Mouse (Mus musculus) thymus, adult 2 months (tissue): Measurements from ENCODE around the gene Ereg. TPM values are rescaled to one million over a fixed set of nuclear protein-coding genes. Genes with fewer than 3 reads are reported as not detected.

Experiments used
- DNase-seq: peaks from one replicate; pipeline ENCODE4 v3.0.0; 2021
- H3K27ac ChIP-seq: fragments of 200-500 bp; 2 replicates; pipeline ENCODE4 v1.5.1; 2012; ENCODE audit warnings: low read length, control low read depth; ENCODE audit not compliant: control insufficient read depth, insufficient read depth
- H3K27me3 ChIP-seq: fragments of 200-500 bp; 2 replicates; pipeline ENCODE4 v1.6.1; 2012; ENCODE audit warnings: mild to moderate bottlenecking, low read length, moderate library complexity, mixed read lengths; ENCODE audit not compliant: control insufficient read depth, insufficient read depth
- H3K36me3 ChIP-seq: fragments of 200-500 bp; 2 replicates; pipeline ENCODE4 v1.6.1; 2012; ENCODE audit warnings: mild to moderate bottlenecking, low read length, moderate library complexity; ENCODE audit not compliant: control insufficient read depth, insufficient read depth
- H3K4me1 ChIP-seq: fragments of 200-500 bp; replicated peaks from 2 replicates; pipeline ENCODE4 v1.6.1; 2012; ENCODE audit warnings: low read length; ENCODE audit not compliant: control insufficient read depth, insufficient read depth
- H3K4me3 ChIP-seq: fragments of 200-500 bp; 2 replicates; pipeline ENCODE4 v1.5.1; 2012; ENCODE audit warnings: mild to moderate bottlenecking, low read length, control low read depth, moderate library complexity; ENCODE audit not compliant: control insufficient read depth, insufficient read depth
- CTCF ChIP-seq: fragments of 200-500 bp; IDR thresholded peaks from 2 replicates; pipeline ENCODE4 v1.5.1; 2012; ENCODE audit warnings: mild to moderate bottlenecking, control low read depth, low read length, moderate library complexity, borderline replicate concordance; ENCODE audit not compliant: control insufficient read depth, poor library complexity, insufficient read depth; ENCODE audit errors: extremely low read depth
- POLR2A ChIP-seq: fragments of 200-500 bp; IDR thresholded peaks from 2 replicates; pipeline ENCODE4 v1.6.1; 2012; ENCODE audit warnings: mild to moderate bottlenecking, low read length, control low read depth, moderate library complexity; ENCODE audit not compliant: control insufficient read depth, poor library complexity, insufficient read depth; ENCODE audit errors: extremely low read depth
- WGBS: fragments of 180-500 bp; shearing (Covaris S2); methylation state at CpG from one replicate; pipeline ENCODE4 v1.1.7; 2018; 5-methylcytosine and 5-hydroxymethylcytosine counted together
- polyA plus RNA-seq: library from polyadenylated mRNA; depleted of rRNA; stranded (reverse); fragments of >200 nt; gene quantifications from 2 replicates; pipeline ENCODE4 v1.2.3, GENCODE M21; 2012

Ereg gene
- polyA plus RNA-seq, 1 experiment: 0.01 TPM

- Histone ChIP-seq H3K27me3 (no peaks in the 10 kb centered on the region), H3K27ac (no peak overlapping the region), H3K36me3 (no peaks in the 10 kb centered on the region), H3K4me1 (no peaks in the 10 kb centered on the region), H3K4me3 (no peak overlapping the region)
- 81% methylated on average over 2 of the region's 2 CpGs for WGBS
- no peak for DNase-seq
- no peak for TF ChIP-seq POLR2A
- no peak for TF ChIP-seq CTCF
Measured at GRCm38 (mm10) chr5:91038963-91039362, 35.5 kb upstream of the Ereg start.

DNA sequence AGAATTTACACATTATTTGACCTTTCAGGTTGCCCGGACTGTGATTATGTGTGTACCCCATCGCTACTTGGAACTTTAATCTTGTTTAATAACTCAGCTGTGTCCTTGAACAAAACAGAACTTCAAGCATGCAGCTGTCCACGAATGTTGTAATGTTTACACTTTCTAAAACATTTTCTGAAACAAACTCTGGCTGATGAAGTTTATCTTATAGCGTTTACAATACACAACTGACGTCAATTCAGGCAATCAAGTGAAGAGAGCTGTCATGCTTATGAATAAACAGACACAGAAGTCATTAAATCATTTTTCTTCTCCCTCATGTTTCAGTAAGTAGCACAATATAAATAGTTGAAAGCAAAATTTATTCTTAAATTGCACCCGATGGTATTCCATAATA lies 26.4 kb upstream of the Ereg start:
- H3K4me3 ChIP-seq: no peak overlapping the region
- H3K27ac ChIP-seq: no peak overlapping the region
- no peaks in the 10 kb centered on the region for H3K4me1 ChIP-seq
- no peak for DNase-seq
- TF ChIP-seq CTCF (no peak), POLR2A (no peak)
- H3K36me3 ChIP-seq: no peaks in the 10 kb centered on the region
- 88% methylated on average over 6 of the region's 6 CpGs for WGBS
- H3K27me3 ChIP-seq: no peaks in the 10 kb centered on the region

GRCm38 (mm10) chr5:91048397-91048796 lies 26.0 kb upstream of the Ereg start:
- Histone ChIP-seq H3K27ac (no peak overlapping the region), H3K36me3 (no peaks in the 10 kb centered on the region), H3K4me3 (no peak overlapping the region), H3K4me1 (no peaks in the 10 kb centered on the region), H3K27me3 (no peaks in the 10 kb centered on the region)
- TF ChIP-seq POLR2A (no peak), CTCF (no peak)
- WGBS: 92% methylated on average over 8 of the region's 8 CpGs
- no peak for DNase-seq

- Histone ChIP-seq H3K27ac (no peak overlapping the region), H3K36me3 (no peaks in the 10 kb centered on the region), H3K4me3 (no peak overlapping the region), H3K27me3 (no peaks in the 10 kb centered on the region; the same call in 1 of the 2 replicates), H3K4me1 (no peaks in the 10 kb centered on the region)
- no peak for TF ChIP-seq CTCF
- no peak for TF ChIP-seq POLR2A
- WGBS: 90% methylated on average over 4 of the region's 4 CpGs
- DNase-seq: no peak
Measured at GRCm38 (mm10) chr5:91072340-91072739, 2.1 kb upstream of the Ereg start.

GRCm38 (mm10) chr5:91073626-91074025 lies 796 bp upstream of the Ereg start:
- Histone ChIP-seq H3K36me3 (no peaks in the 10 kb centered on the region), H3K27ac (no peak overlapping the region), H3K27me3 (no peaks in the 10 kb centered on the region; the same call in 1 of the 2 replicates), H3K4me3 (no peak overlapping the region), H3K4me1 (no peaks in the 10 kb centered on the region)
- DNase-seq: no peak
- WGBS: 36% methylated on average over 8 of the region's 8 CpGs
- TF ChIP-seq CTCF: no peak
- no peak for TF ChIP-seq POLR2A

GRCm38 (mm10) chr5:91074026-91074425 lies 396 bp upstream of the Ereg start:
- no peak overlapping the region for H3K27ac ChIP-seq
- no peak overlapping the region for H3K4me3 ChIP-seq
- 39% methylated on average over 8 of the region's 8 CpGs for WGBS
- H3K27me3 ChIP-seq: no peaks in the 10 kb centered on the region; the same call in 1 of the 2 replicates
- no peaks in the 10 kb centered on the region for H3K36me3 ChIP-seq
- no peak for TF ChIP-seq CTCF
- TF ChIP-seq POLR2A: no peak
- DNase-seq: no peak
- no peaks in the 10 kb centered on the region for H3K4me1 ChIP-seq

GRCm38 (mm10) chr5:91075021-91075420 lies 599 bp downstream of the Ereg start:
- Histone ChIP-seq H3K27me3 (no peaks in the 10 kb centered on the region; the same call in 1 of the 2 replicates), H3K4me1 (no peaks in the 10 kb centered on the region), H3K27ac (no peak overlapping the region), H3K36me3 (no peaks in the 10 kb centered on the region), H3K4me3 (no peak overlapping the region)
- no peak for DNase-seq
- 66% methylated on average over 1 of the region's 1 CpGs for WGBS
- TF ChIP-seq CTCF: no peak
- no peak for TF ChIP-seq POLR2A

GRCm38 (mm10) chr5:91083016-91083415 lies 8.6 kb downstream of the Ereg start:
- Histone ChIP-seq H3K4me1 (no peaks in the 10 kb centered on the region), H3K36me3 (no peaks in the 10 kb centered on the region), H3K27me3 (no peaks in the 10 kb centered on the region), H3K4me3 (no peak overlapping the region), H3K27ac (no peak overlapping the region)
- TF ChIP-seq CTCF (no peak), POLR2A (no peak)
- WGBS: 37% methylated on average over 5 of the region's 5 CpGs
- DNase-seq: no peak
